Mouse (Mus musculus) hindbrain, embryonic 10.5 days (tissue): ENCODE results near the gene Cacna1e. TPM values are rescaled to one million over a fixed set of nuclear protein-coding genes. Genes with fewer than 3 reads are reported as not detected.

Experiments
- DNase-seq: peaks from one replicate; pipeline ENCODE4 v3.0.0-alpha.2; 2017; ENCODE audit warnings: low spot score
- H3K27ac ChIP-seq: fragments of 300-500 bp; sonication (generic); 2 replicates; pipeline ENCODE4 v1.5.1; 2016; ENCODE audit warnings: mild to moderate bottlenecking, moderate library complexity
- H3K27me3 ChIP-seq: fragments of 300-500 bp; sonication (generic); 2 replicates; pipeline ENCODE4 v1.6.1; 2016; ENCODE audit warnings: mild to moderate bottlenecking; ENCODE audit not compliant: poor library complexity, insufficient read depth, severe bottlenecking
- H3K36me3 ChIP-seq: fragments of 300-500 bp; sonication (generic); 2 replicates; pipeline ENCODE4 v1.6.1; 2016; ENCODE audit warnings: mild to moderate bottlenecking, moderate library complexity
- H3K4me1 ChIP-seq: fragments of 300-500 bp; sonication (generic); replicated peaks from 2 replicates; pipeline ENCODE4 v1.6.1; 2016; ENCODE audit warnings: mild to moderate bottlenecking
- H3K4me3 ChIP-seq: fragments of 300-500 bp; sonication (generic); 2 replicates; pipeline ENCODE4 v1.5.1; 2016; ENCODE audit warnings: mild to moderate bottlenecking, moderate library complexity
- H3K9me3 ChIP-seq: fragments of 300-500 bp; sonication (generic); 2 replicates; pipeline ENCODE4 v1.6.1; 2016; ENCODE audit warnings: mild to moderate bottlenecking, moderate library complexity
- WGBS: fragments of 180-500 bp; shearing (Covaris S2); methylation state at CpG from one replicate; pipeline ENCODE4 v1.1.7; 2016; 5-methylcytosine and 5-hydroxymethylcytosine counted together
- polyA plus RNA-seq: library from polyadenylated mRNA; unstranded; fragments of >200 nt; fragmentation: Nextera tagmentation; extraction: Ambion mirVana; gene quantifications from 2 replicates; pipeline ENCODE4 v1.2.1, GENCODE M21; 2016

Gene Cacna1e
- polyA plus RNA-seq, 1 experiment from 2014 or later: 1.8 TPM

- H3K4me3 ChIP-seq: no peak overlapping the region
- H3K4me1 ChIP-seq: no peaks in the 10 kb centered on the region
- no peak for DNase-seq
- no peak overlapping the region for H3K27ac ChIP-seq
- no peaks in the 10 kb centered on the region for H3K36me3 ChIP-seq
- H3K9me3 ChIP-seq: no peaks in the 10 kb centered on the region
- H3K27me3 ChIP-seq: no peaks in the 10 kb centered on the region
- 80% methylated on average over 4 of the region's 4 CpGs for WGBS
Measured at GRCm38 (mm10) chr1:154474156-154474555, 410.1 kb downstream of the Cacna1e start.

- 83% methylated on average over 3 of the region's 3 CpGs for WGBS
- Histone ChIP-seq H3K27me3 (no peaks in the 10 kb centered on the region), H3K36me3 (no peaks in the 10 kb centered on the region), H3K4me1 (no peaks in the 10 kb centered on the region), H3K9me3 (no peaks in the 10 kb centered on the region), H3K27ac (no peak overlapping the region), H3K4me3 (no peak overlapping the region)
- DNase-seq: no peak
Measured at GRCm38 (mm10) chr1:154467265-154467664, 417.0 kb downstream of the Cacna1e start.

- 82% methylated on average over 5 of the region's 5 CpGs for WGBS
Measured at GRCm38 (mm10) chr1:154461521-154461920, 422.8 kb downstream of the Cacna1e start.

GRCm38 (mm10) chr1:154460067-154460466 lies 424.2 kb downstream of the Cacna1e start:
- H3K27ac ChIP-seq: no peak overlapping the region
- 90% methylated on average over 7 of the region's 7 CpGs for WGBS
- H3K4me3 ChIP-seq: no peak overlapping the region
- no peaks in the 10 kb centered on the region for H3K9me3 ChIP-seq
- no peaks in the 10 kb centered on the region for H3K36me3 ChIP-seq
- H3K27me3 ChIP-seq: no peaks in the 10 kb centered on the region
- no peak for DNase-seq
- no peaks in the 10 kb centered on the region for H3K4me1 ChIP-seq

More at GRCm38 (mm10) chr1:154461521-154461920, 422.8 kb downstream of the Cacna1e start:
- Histone ChIP-seq H3K27me3 (no peaks in the 10 kb centered on the region), H3K36me3 (no peaks in the 10 kb centered on the region), H3K4me1 (no peaks in the 10 kb centered on the region), H3K9me3 (no peaks in the 10 kb centered on the region), H3K27ac (no peak overlapping the region), H3K4me3 (no peak overlapping the region)
- DNase-seq: no peak

GRCm38 (mm10) chr1:154458601-154459000 lies 425.7 kb downstream of the Cacna1e start:
- no peak for DNase-seq
- H3K4me1 ChIP-seq: no peaks in the 10 kb centered on the region
- WGBS: 88% methylated on average over 2 of the region's 2 CpGs

GRCm38 (mm10) chr1:154450799-154451198 lies 433.5 kb downstream of the Cacna1e start:
- Histone ChIP-seq H3K27me3 (no peaks in the 10 kb centered on the region), H3K4me3 (no peak overlapping the region), H3K36me3 (no peaks in the 10 kb centered on the region), H3K4me1 (peaks cover 9% of the 10 kb centered on the region; the same call in 1 of the 2 replicates), H3K9me3 (no peaks in the 10 kb centered on the region), H3K27ac (no peak overlapping the region)
- no peak for DNase-seq
- 79% methylated on average over 3 of the region's 3 CpGs for WGBS

More at GRCm38 (mm10) chr1:154458601-154459000, 425.7 kb downstream of the Cacna1e start:
- Histone ChIP-seq H3K27ac (no peak overlapping the region), H3K27me3 (no peaks in the 10 kb centered on the region), H3K4me3 (no peak overlapping the region), H3K36me3 (no peaks in the 10 kb centered on the region), H3K9me3 (no peaks in the 10 kb centered on the region)

- WGBS: 46% methylated on average over 3 of the region's 3 CpGs
- Histone ChIP-seq H3K9me3 (no peaks in the 10 kb centered on the region), H3K4me1 (peaks cover 9% of the 10 kb centered on the region; the same call in 1 of the 2 replicates), H3K27ac (no peak overlapping the region), H3K36me3 (no peaks in the 10 kb centered on the region), H3K27me3 (no peaks in the 10 kb centered on the region), H3K4me3 (no peak overlapping the region)
- DNase-seq: peak; percentile 11
Measured at GRCm38 (mm10) chr1:154446456-154446855, 437.8 kb downstream of the Cacna1e start.

GRCm38 (mm10) chr1:154433520-154433919 lies 450.8 kb downstream of the Cacna1e start:
- 96% methylated on average over 1 of the region's 1 CpGs for WGBS
- no peak overlapping the region for H3K4me3 ChIP-seq
- no peaks in the 10 kb centered on the region for H3K36me3 ChIP-seq
- H3K9me3 ChIP-seq: no peaks in the 10 kb centered on the region
- DNase-seq: no peak
- no peak overlapping the region for H3K27ac ChIP-seq
- H3K27me3 ChIP-seq: no peaks in the 10 kb centered on the region
- no peaks in the 10 kb centered on the region for H3K4me1 ChIP-seq

- H3K4me1 ChIP-seq: no peaks in the 10 kb centered on the region
- no peaks in the 10 kb centered on the region for H3K9me3 ChIP-seq
- no peaks in the 10 kb centered on the region for H3K36me3 ChIP-seq
- no peaks in the 10 kb centered on the region for H3K27me3 ChIP-seq
- no peak for DNase-seq
- no peak overlapping the region for H3K4me3 ChIP-seq
- H3K27ac ChIP-seq: no peak overlapping the region
- 87% methylated on average over 1 of the region's 1 CpGs for WGBS
Measured at GRCm38 (mm10) chr1:154433112-154433511, 451.2 kb downstream of the Cacna1e start.

GRCm38 (mm10) chr1:154428276-154428675 lies 456.0 kb downstream of the Cacna1e start:
- H3K27ac ChIP-seq: no peak overlapping the region
- no peak overlapping the region for H3K4me3 ChIP-seq
- H3K27me3 ChIP-seq: no peaks in the 10 kb centered on the region
- DNase-seq: no peak
- no peaks in the 10 kb centered on the region for H3K36me3 ChIP-seq
- H3K4me1 ChIP-seq: no peaks in the 10 kb centered on the region
- 87% methylated on average over 7 of the region's 7 CpGs for WGBS
- H3K9me3 ChIP-seq: no peaks in the 10 kb centered on the region

- Histone ChIP-seq H3K4me3 (no peak overlapping the region), H3K9me3 (no peaks in the 10 kb centered on the region), H3K4me1 (peaks cover 7% of the 10 kb centered on the region), H3K36me3 (no peaks in the 10 kb centered on the region), H3K27ac (no peak overlapping the region), H3K27me3 (no peaks in the 10 kb centered on the region)
- 75% methylated on average over 5 of the region's 5 CpGs for WGBS
- DNase-seq: no peak
Measured at GRCm38 (mm10) chr1:154418278-154418677, 466.0 kb downstream of the Cacna1e start.

- DNase-seq: peak; percentile 29
- H3K36me3 ChIP-seq: no peaks in the 10 kb centered on the region
- 64% methylated on average over 20 of the region's 20 CpGs for WGBS
- H3K27ac ChIP-seq: peak overlapping the region; percentile 50; the same call in 1 of the 2 replicates
- no peaks in the 10 kb centered on the region for H3K9me3 ChIP-seq
- H3K4me3 ChIP-seq: no peak overlapping the region
- H3K27me3 ChIP-seq: no peaks in the 10 kb centered on the region
- H3K4me1 ChIP-seq: peaks cover 7% of the 10 kb centered on the region
Measured at GRCm38 (mm10) chr1:154416384-154417155, 467.7 kb downstream of the Cacna1e start.

- Histone ChIP-seq H3K27me3 (no peaks in the 10 kb centered on the region), H3K4me1 (peaks cover 7% of the 10 kb centered on the region), H3K9me3 (no peaks in the 10 kb centered on the region), H3K27ac (no peak overlapping the region), H3K4me3 (no peak overlapping the region), H3K36me3 (no peaks in the 10 kb centered on the region)
- WGBS: 83% methylated on average over 10 of the region's 10 CpGs
- peak; percentile 3 for DNase-seq
Measured at GRCm38 (mm10) chr1:154415826-154416225, 468.5 kb downstream of the Cacna1e start.
